Mouse (Mus musculus): ENCODE measurements around the gene Gfra1.

- no peak for TF ChIP-seq CTCF (IDR thresholded peaks at IDR 0.05; ENCODE audit: extremely low read depth, insufficient read depth, low read length)
- no peak for TF ChIP-seq POLR2A (IDR thresholded peaks at IDR 0.05; ENCODE audit: extremely low read depth, insufficient read depth, low read length)
Measured at GRCm38 (mm10) chr19:58441246-58441645, 14.5 kb downstream of the Gfra1 start.

All from cortical plate, adult 2 months (tissue).